Mouse (Mus musculus) testis, adult 2 months (tissue): ENCODE measurements at regions not wholly inside any gene's neighbourhood (a gene's known extent, or its start where the extent isn't known, plus 50 kb on each side); places are given as distances from the start of the nearest gene placed in this dataset.
"Not testable (repeated sequence)": the region's sequence is repeated elsewhere in the genome, so short reads cannot be mapped to it uniquely, and the experiment has no call there.

Experiments used
- CTCF ChIP-seq: fragments of 200-500 bp; IDR thresholded peaks from 2 replicates; pipeline ENCODE4 v1.5.1; 2012; ENCODE audit warnings: low read depth, mild to moderate bottlenecking, inconsistent platforms, low read length, moderate library complexity; ENCODE audit not compliant: control insufficient read depth, insufficient read depth, insufficient replicate concordance
- POLR2A ChIP-seq: fragments of 200-500 bp; IDR thresholded peaks from 2 replicates; pipeline ENCODE4 v1.6.1; 2012; ENCODE audit warnings: low read depth, mild to moderate bottlenecking, inconsistent platforms, low read length, moderate library complexity; ENCODE audit not compliant: control insufficient read depth

- not testable (repeated sequence) for TF ChIP-seq CTCF, POLR2A
Observed at GRCm38 (mm10) chr1:194471281-194471680, 146.7 kb upstream of the Plxna2 start.
